Mouse (Mus musculus) forelimb bud, embryonic 11.5 days (tissue): ENCODE data around the gene Drg1.
"Not testable (repeated sequence)": the region's sequence is repeated elsewhere in the genome, so short reads cannot be mapped to it uniquely, and the experiment has no call there.

Experiments
- DNase-seq: peaks from one replicate; pipeline ENCODE4 v3.0.0-alpha.2; 2012; ENCODE audit warnings: low read depth, low spot score

Drg1 gene

GRCm38 (mm10) chr11:3212526-3212925, 53.7 kb downstream of the Drg1 start:
- no peak for DNase-seq

GRCm38 (mm10) chr11:3206783-3207182, 59.4 kb downstream of the Drg1 start:
- no peak for DNase-seq

- no peak for DNase-seq
Measured at GRCm38 (mm10) chr11:3205207-3205606, 61.0 kb downstream of the Drg1 start.

GRCm38 (mm10) chr11:3203771-3204170, 62.4 kb downstream of the Drg1 start:
- no peak for DNase-seq

- DNase-seq, result peak; percentile 31
Measured at GRCm38 (mm10) chr11:3202781-3203441, 63.3 kb downstream of the Drg1 start.

GRCm38 (mm10) chr11:3202231-3202701, 63.9 kb downstream of the Drg1 start, which contains the start of gene Eif4enif1:
Gene Eif4enif1 (plus strand): TSS chr11:3202392.
- DNase-seq, result peak; percentile 93

- DNase-seq, result no peak
Measured at GRCm38 (mm10) chr11:3201326-3202230, 64.6 kb downstream of the Drg1 start.

GRCm38 (mm10) chr11:3200636-3201035, 65.6 kb downstream of the Drg1 start:
- not testable (repeated sequence) for DNase-seq

GRCm38 (mm10) chr11:3193363-3193762, 72.9 kb downstream of the Drg1 start, which contains the start of gene Sfi1:
Gene Sfi1 (minus strand): TSS chr11:3193463.
- DNase-seq, result no peak

- not testable (repeated sequence) for DNase-seq
Measured at GRCm38 (mm10) chr11:3182707-3183106, 83.5 kb downstream of the Drg1 start.

- not testable (repeated sequence) for DNase-seq
Measured at GRCm38 (mm10) chr11:3181971-3182370, 84.2 kb downstream of the Drg1 start.

GRCm38 (mm10) chr11:3181250-3181649, 85.0 kb downstream of the Drg1 start:
- not testable (repeated sequence) for DNase-seq

GRCm38 (mm10) chr11:3180510-3181160, 85.6 kb downstream of the Drg1 start:
- DNase-seq, result not testable (repeated sequence)

- not testable (repeated sequence) for DNase-seq
Measured at GRCm38 (mm10) chr11:3179726-3180092, 86.5 kb downstream of the Drg1 start.

GRCm38 (mm10) chr11:3178968-3179725, 87.1 kb downstream of the Drg1 start:
- not testable (repeated sequence) for DNase-seq

- peak; percentile 29 for DNase-seq
Measured at GRCm38 (mm10) chr11:3173425-3174318, 92.5 kb downstream of the Drg1 start.

- DNase-seq, result not testable (repeated sequence)
Measured at GRCm38 (mm10) chr11:3172526-3172925, 93.7 kb downstream of the Drg1 start.

- not testable (repeated sequence) for DNase-seq
Measured at GRCm38 (mm10) chr11:3171931-3172330, 94.3 kb downstream of the Drg1 start.

GRCm38 (mm10) chr11:3169042-3169441, 97.2 kb downstream of the Drg1 start:
- not testable (repeated sequence) for DNase-seq

- DNase-seq, result peak; percentile 25
Measured at GRCm38 (mm10) chr11:3167571-3168001, 98.6 kb downstream of the Drg1 start.
